Mouse (Mus musculus) kidney, postnatal 0 days (tissue): ENCODE results near the gene Dgkh. TPM values are rescaled to one million over a fixed set of nuclear protein-coding genes. Genes with fewer than 3 reads are reported as not detected.

Source experiments
- ATAC-seq: fragments of 200-750 bp; cut with Nextera tagmentation; replicated peaks from 2 replicates; pipeline ENCODE4 v1.8.0; 2017; ENCODE audit warnings: low read depth, moderate number of reproducible peaks, moderate TSS enrichment, moderate library complexity; ENCODE audit not compliant: low FRiP score
- DNase-seq: peaks from one replicate; pipeline ENCODE4 v3.0.0-alpha.2; 2016; ENCODE audit warnings: low spot score
- H3K27ac ChIP-seq: fragments of 300-500 bp; sonication (generic); 2 replicates; pipeline ENCODE4 v1.5.1; 2014; ENCODE audit warnings: mild to moderate bottlenecking
- H3K27me3 ChIP-seq: fragments of 300-500 bp; sonication (generic); 2 replicates; pipeline ENCODE4 v1.6.1; 2014; ENCODE audit warnings: low read length, mixed read lengths; ENCODE audit not compliant: insufficient read depth
- H3K36me3 ChIP-seq: fragments of 300-500 bp; sonication (generic); 2 replicates; pipeline ENCODE4 v1.6.1; 2014; ENCODE audit warnings: low read length, mixed read lengths; ENCODE audit not compliant: insufficient read depth
- H3K4me1 ChIP-seq: fragments of 300-500 bp; sonication (generic); replicated peaks from 2 replicates; pipeline ENCODE4 v1.6.1; 2014; ENCODE audit warnings: antibody characterized with exemption, low read length, mixed read lengths; ENCODE audit not compliant: insufficient read depth
- H3K4me2 ChIP-seq: fragments of 300-500 bp; sonication (generic); 2 replicates; pipeline ENCODE4 v1.6.1; 2014; ENCODE audit warnings: mild to moderate bottlenecking, low read length, moderate library complexity, mixed read lengths
- H3K4me3 ChIP-seq: fragments of 300-500 bp; sonication (generic); replicated peaks from 2 replicates; pipeline ENCODE4 v1.5.1; 2014; ENCODE audit warnings: low read depth, low read length
- H3K9ac ChIP-seq: fragments of 300-500 bp; sonication (generic); 2 replicates; pipeline ENCODE4 v1.6.1; 2014; ENCODE audit warnings: low read depth, low read length
- H3K9me3 ChIP-seq: fragments of 300-500 bp; sonication (generic); replicated peaks from 2 replicates; pipeline ENCODE4 v1.6.1; 2016; ENCODE audit warnings: low read length, inconsistent platforms, mixed read lengths
- CTCF ChIP-seq: IDR thresholded peaks from 2 replicates; pipeline ENCODE4 v1.5.1; 2016; ENCODE audit warnings: antibody characterized with exemption, low read depth, mild to moderate bottlenecking, moderate library complexity
- WGBS: fragments of 180-500 bp; shearing (Covaris S2); extraction: QIAGEN DNeasy Blood & Tissue Kit; methylation state at CpG from one replicate; pipeline ENCODE4 v1.1.7; 2014; 5-methylcytosine and 5-hydroxymethylcytosine counted together
- polyA plus RNA-seq: library from polyadenylated mRNA; unstranded; fragments of >200 nt; fragmentation: Nextera tagmentation; extraction: Ambion mirVana; gene quantifications from 2 replicates; pipeline ENCODE4 v1.2.1, GENCODE M21; 2015

The Dgkh gene
- polyA plus RNA-seq, 1 experiment from 2014 or later: 2.2 TPM

DNA sequence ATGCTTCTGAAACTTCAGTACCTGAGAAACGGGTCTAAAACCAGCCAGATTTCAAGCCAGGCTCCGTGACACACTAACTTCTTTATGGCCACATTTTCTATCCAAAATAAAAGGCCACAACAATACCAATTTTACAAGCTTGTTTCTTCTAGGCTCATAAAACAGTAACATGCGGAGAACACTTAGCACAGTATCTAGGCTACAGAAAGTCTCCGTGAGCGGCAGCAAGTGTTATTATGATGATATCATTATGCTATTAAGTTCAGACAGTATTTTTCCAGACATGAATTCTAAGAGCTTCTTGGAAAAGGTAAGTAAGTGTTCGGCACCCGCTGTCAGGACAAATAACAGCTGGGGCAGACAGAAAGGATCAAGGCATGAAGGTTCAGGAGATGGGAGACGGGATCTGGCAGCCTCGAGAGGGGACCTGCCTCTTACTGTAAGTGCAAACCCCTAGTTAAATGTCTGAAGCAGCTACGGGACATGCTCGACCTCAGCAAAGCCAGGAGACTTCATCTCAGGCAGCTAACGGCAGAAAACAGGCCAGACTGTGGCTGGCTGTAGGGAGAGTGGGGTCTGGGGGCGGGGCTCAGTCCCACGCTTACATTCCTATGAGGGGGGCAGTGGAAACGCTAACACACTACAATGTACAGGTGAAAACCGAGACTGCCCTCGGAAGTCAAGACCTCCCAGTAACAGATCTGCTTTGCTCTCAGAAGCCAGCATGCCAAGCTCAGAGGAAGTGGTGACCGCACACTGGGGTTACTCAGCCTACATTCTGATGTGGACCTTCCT, 75.5 kb downstream of the Dgkh start:
- no peak overlapping the region for H3K4me2 ChIP-seq
- H3K4me3 ChIP-seq: no peak overlapping the region
- 69% methylated on average over 18 of the region's 18 CpGs for WGBS
- no peak for TF ChIP-seq CTCF
- DNase-seq (no peak), ATAC-seq (no peak)
- H3K36me3 ChIP-seq: 0 out of 2 replicates have a peak, but pooled peaks cover 2% of the 10 kb centered on the region
- H3K27ac ChIP-seq: no peak overlapping the region
- no peaks in the 10 kb centered on the region for H3K4me1 ChIP-seq
- H3K27me3 ChIP-seq: no peaks in the 10 kb centered on the region
- H3K9ac ChIP-seq: no peak overlapping the region
- no peaks in the 10 kb centered on the region for H3K9me3 ChIP-seq

DNA sequence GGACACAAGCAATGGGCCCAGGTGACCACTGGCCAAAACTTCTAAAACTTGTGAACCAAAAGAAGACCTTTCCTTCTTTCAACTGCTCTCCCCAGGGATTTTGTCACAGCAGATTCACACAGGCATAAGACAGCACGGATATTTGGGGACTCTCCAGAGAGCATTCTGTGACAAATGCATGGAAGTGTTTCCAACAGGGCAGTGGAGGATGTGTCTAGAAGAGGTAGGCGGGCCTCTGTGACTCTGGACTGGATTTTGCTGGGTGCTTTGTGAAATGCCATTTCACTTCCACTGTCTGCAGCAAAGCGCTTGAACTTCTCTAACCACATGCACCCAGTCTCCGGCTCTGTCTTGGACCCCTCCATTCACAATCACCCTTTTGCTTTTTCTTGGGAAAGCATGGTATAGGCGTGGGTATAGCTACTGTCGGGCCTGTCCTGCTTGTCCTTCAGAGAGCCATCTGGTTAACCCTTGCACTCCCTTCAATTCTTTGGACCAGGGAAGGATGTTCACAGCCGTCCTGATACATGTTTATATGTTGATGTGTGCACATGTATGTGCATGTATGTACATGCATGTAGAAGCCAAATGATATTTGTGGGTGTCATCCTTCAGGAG, 77.5 kb downstream of the Dgkh start:
- H3K9me3 ChIP-seq: no peaks in the 10 kb centered on the region
- no peaks in the 10 kb centered on the region for H3K36me3 ChIP-seq
- DNase-seq: no peak
- no peaks in the 10 kb centered on the region for H3K4me1 ChIP-seq
- ATAC-seq: no peak
- no peak for TF ChIP-seq CTCF
- no peak overlapping the region for H3K4me3 ChIP-seq
- H3K27ac ChIP-seq: no peak overlapping the region
- no peak overlapping the region for H3K4me2 ChIP-seq
- no peak overlapping the region for H3K9ac ChIP-seq
- no peaks in the 10 kb centered on the region for H3K27me3 ChIP-seq
- 86% methylated on average over 7 of the region's 7 CpGs for WGBS

GRCm38 (mm10) chr14:78654196-78654595, 78.4 kb downstream of the Dgkh start:
- Histone ChIP-seq H3K36me3 (no peaks in the 10 kb centered on the region), H3K27me3 (no peaks in the 10 kb centered on the region), H3K4me3 (no peak overlapping the region), H3K9me3 (no peaks in the 10 kb centered on the region), H3K4me2 (no peak overlapping the region), H3K9ac (no peak overlapping the region), H3K27ac (no peak overlapping the region), H3K4me1 (peaks cover 7% of the 10 kb centered on the region; the same call in 1 of the 2 replicates)
- ATAC-seq (no peak), DNase-seq (no peak)
- 81% methylated on average over 10 of the region's 10 CpGs for WGBS
- no peak for TF ChIP-seq CTCF

DNA sequence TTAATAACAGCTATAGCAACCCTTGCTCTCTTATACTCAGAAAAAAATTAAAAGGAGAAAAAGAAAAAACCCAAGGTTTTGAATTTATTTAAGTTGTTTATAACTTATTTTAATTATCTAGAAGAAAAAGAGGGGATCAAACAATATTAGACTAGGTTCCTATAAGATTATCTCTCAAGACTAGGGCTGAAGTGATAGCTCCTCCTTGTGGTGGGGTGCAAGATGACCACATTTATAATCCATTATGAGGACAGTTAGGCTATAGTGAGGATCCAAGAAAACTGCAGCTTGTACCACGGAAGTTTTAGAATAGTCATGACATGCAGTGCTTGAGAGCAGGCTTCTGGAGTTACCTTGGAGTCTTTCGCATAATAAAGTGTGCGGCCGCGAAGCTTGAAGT, 79.2 kb downstream of the Dgkh start:
- Histone ChIP-seq H3K4me2 (no peak overlapping the region), H3K9ac (no peak overlapping the region), H3K36me3 (no peaks in the 10 kb centered on the region), H3K27ac (no peak overlapping the region), H3K27me3 (no peaks in the 10 kb centered on the region), H3K9me3 (no peaks in the 10 kb centered on the region), H3K4me3 (no peak overlapping the region), H3K4me1 (peaks cover 7% of the 10 kb centered on the region; the same call in 1 of the 2 replicates)
- no peak for ATAC-seq
- DNase-seq: no peak
- peak; percentile 46; the same call in 1 of the 2 replicates for TF ChIP-seq CTCF
- 97% methylated on average over 5 of the region's 5 CpGs for WGBS

DNA sequence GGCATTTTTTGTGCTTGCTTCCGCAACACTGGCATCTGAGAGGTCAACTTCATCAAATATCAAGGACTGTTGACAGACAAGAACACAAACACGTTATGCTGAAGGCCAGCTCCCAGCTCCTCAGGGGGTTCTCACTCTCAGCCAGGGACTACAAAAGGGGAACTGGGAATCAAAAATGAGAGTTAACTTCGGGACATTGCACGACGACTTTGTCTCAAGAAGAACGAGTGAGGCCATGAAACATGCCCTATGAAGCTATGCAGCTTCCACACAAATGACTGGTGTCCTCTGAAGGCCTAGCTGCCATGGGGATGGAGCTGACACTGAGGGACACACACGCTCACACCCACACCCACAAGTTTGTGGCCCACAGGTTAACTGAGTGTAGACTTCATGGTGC, 80.9 kb downstream of the Dgkh start:
- TF ChIP-seq CTCF: no peak
- peaks cover 7% of the 10 kb centered on the region; the same call in 1 of the 2 replicates for H3K4me1 ChIP-seq
- no peak for ATAC-seq
- no peaks in the 10 kb centered on the region for H3K27me3 ChIP-seq
- H3K4me3 ChIP-seq: no peak overlapping the region
- DNase-seq: no peak
- no peak overlapping the region for H3K9ac ChIP-seq
- H3K27ac ChIP-seq: no peak overlapping the region
- H3K9me3 ChIP-seq: no peaks in the 10 kb centered on the region
- WGBS: 86% methylated on average over 7 of the region's 7 CpGs
- no peak overlapping the region for H3K4me2 ChIP-seq
- no peaks in the 10 kb centered on the region for H3K36me3 ChIP-seq

DNA sequence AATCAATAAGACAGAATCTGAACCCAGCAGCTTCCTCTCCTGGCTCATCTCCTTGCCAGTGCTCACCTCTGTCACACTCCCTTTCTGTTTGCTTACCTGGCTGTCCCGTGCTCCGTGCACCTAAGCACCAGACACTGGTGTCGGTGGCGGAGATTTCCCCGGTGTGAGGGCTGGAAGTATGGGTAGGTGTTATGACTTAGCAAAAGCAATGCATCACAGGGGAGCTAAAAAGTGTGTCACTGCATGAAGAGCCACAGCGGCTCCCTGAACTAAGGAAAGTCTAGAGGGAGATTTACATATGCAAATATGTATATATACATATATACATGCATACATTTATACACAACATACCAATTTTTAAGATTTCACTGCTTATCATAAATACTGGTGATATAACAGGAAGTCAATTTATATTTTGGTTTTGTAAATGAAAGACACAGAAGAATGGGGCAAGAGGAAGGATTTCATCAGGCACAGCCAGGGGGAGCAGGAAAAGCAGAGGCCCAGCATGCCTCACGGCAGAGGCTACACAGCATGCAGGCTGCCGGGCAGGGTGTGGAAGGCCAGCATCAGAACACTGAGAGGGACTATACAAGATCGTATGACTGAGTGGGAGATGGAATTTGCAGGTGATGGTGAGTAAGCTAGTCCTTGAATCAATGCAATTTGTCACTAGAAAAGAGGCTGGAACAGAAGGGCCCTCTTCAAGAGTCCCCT, 82.0 kb downstream of the Dgkh start:
- no peak overlapping the region for H3K9ac ChIP-seq
- DNase-seq (no peak), ATAC-seq (no peak)
- no peak overlapping the region for H3K4me3 ChIP-seq
- peak; percentile 24; the same call in 1 of the 2 replicates for TF ChIP-seq CTCF
- H3K4me1 ChIP-seq: peaks cover 7% of the 10 kb centered on the region; the same call in 1 of the 2 replicates
- no peaks in the 10 kb centered on the region for H3K36me3 ChIP-seq
- WGBS: 64% methylated on average over 9 of the region's 9 CpGs
- no peaks in the 10 kb centered on the region for H3K9me3 ChIP-seq
- peak overlapping the region; percentile 23; the same call in 1 of the 2 replicates for H3K4me2 ChIP-seq
- no peak overlapping the region for H3K27ac ChIP-seq
- no peaks in the 10 kb centered on the region for H3K27me3 ChIP-seq
